Mouse (Mus musculus) stomach, postnatal 0 days (tissue): ENCODE results near the gene Zfp697. TPM values are rescaled to one million over a fixed set of nuclear protein-coding genes. Genes with fewer than 3 reads are reported as not detected.

Source experiments
- ATAC-seq: fragments of 200-750 bp; cut with Nextera tagmentation; 2 replicates; pipeline ENCODE4 v1.8.0; 2017; ENCODE audit not compliant: low FRiP score, low TSS enrichment
- DNase-seq: peaks from one replicate; pipeline ENCODE4 v3.0.0-alpha.2; 2016; ENCODE audit warnings: low spot score
- H3K27ac ChIP-seq: fragments of 300-500 bp; sonication (generic); replicated peaks from 2 replicates; pipeline ENCODE4 v1.5.1; 2014; ENCODE audit warnings: mild to moderate bottlenecking, control low read depth
- H3K27me3 ChIP-seq: fragments of 300-500 bp; sonication (generic); 2 replicates; pipeline ENCODE4 v1.6.1; 2014; ENCODE audit warnings: low read length; ENCODE audit not compliant: control insufficient read depth, insufficient read depth
- H3K36me3 ChIP-seq: fragments of 300-500 bp; sonication (generic); 2 replicates; pipeline ENCODE4 v1.6.1; 2014; ENCODE audit warnings: low read length, mixed read lengths; ENCODE audit not compliant: control insufficient read depth, insufficient read depth
- H3K4me1 ChIP-seq: fragments of 300-500 bp; sonication (generic); replicated peaks from 2 replicates; pipeline ENCODE4 v1.6.1; 2014; ENCODE audit warnings: antibody characterized with exemption; ENCODE audit not compliant: control insufficient read depth, insufficient read depth
- H3K4me2 ChIP-seq: fragments of 300-500 bp; sonication (generic); replicated peaks from 2 replicates; pipeline ENCODE4 v1.6.1; 2014; ENCODE audit warnings: low read depth, mild to moderate bottlenecking, control low read depth, moderate library complexity
- H3K4me3 ChIP-seq: fragments of 300-500 bp; sonication (generic); 2 replicates; pipeline ENCODE4 v1.5.1; 2014; ENCODE audit warnings: low read depth, low read length, control low read depth
- H3K9ac ChIP-seq: fragments of 300-500 bp; sonication (generic); 2 replicates; pipeline ENCODE4 v1.6.1; 2014; ENCODE audit warnings: mild to moderate bottlenecking, low read length, control low read depth, mixed read lengths
- H3K9me3 ChIP-seq: fragments of 300-500 bp; sonication (generic); 2 replicates; pipeline ENCODE4 v1.6.1; 2016; ENCODE audit warnings: low read length; ENCODE audit not compliant: control insufficient read depth
- CTCF ChIP-seq: IDR thresholded peaks from 2 replicates; pipeline ENCODE4 v1.5.1; 2016; ENCODE audit warnings: antibody characterized with exemption, low read depth, mild to moderate bottlenecking, moderate library complexity
- EP300 ChIP-seq: optimal IDR thresholded peaks from 2 replicates; pipeline ENCODE3; 2016; ENCODE audit warnings: antibody characterized with exemption
- WGBS: fragments of 180-500 bp; shearing (Covaris S2); extraction: QIAGEN DNeasy Blood & Tissue Kit; methylation state at CpG from one replicate; pipeline ENCODE4 v1.1.7; 2014; 5-methylcytosine and 5-hydroxymethylcytosine counted together
- polyA plus RNA-seq: library from polyadenylated mRNA; unstranded; fragments of >200 nt; fragmentation: Nextera tagmentation; extraction: Ambion mirVana; gene quantifications from 2 replicates; pipeline ENCODE4 v1.2.1, GENCODE M21; 2015

The Zfp697 gene
- polyA plus RNA-seq, 1 experiment from 2014 or later: 2.1 TPM

GRCm38 (mm10) chr3:98413733-98414132, 31.5 kb downstream of the Zfp697 start:
- no peak for DNase-seq
- Histone ChIP-seq H3K27ac (no peak overlapping the region), H3K36me3 (no peaks in the 10 kb centered on the region), H3K9ac (no peak overlapping the region), H3K4me1 (no peaks in the 10 kb centered on the region), H3K4me2 (no peak overlapping the region), H3K9me3 (no peaks in the 10 kb centered on the region), H3K27me3 (no peaks in the 10 kb centered on the region), H3K4me3 (no peak overlapping the region)
- no peak for ATAC-seq
- TF ChIP-seq CTCF (no peak), EP300 (no peak)
- 76% methylated on average over 2 of the region's 2 CpGs for WGBS

GRCm38 (mm10) chr3:98414296-98414695, 32.0 kb downstream of the Zfp697 start:
- Histone ChIP-seq H3K4me2 (no peak overlapping the region), H3K4me3 (no peak overlapping the region), H3K4me1 (no peaks in the 10 kb centered on the region), H3K36me3 (no peaks in the 10 kb centered on the region), H3K27ac (no peak overlapping the region), H3K9me3 (no peaks in the 10 kb centered on the region), H3K9ac (no peak overlapping the region), H3K27me3 (no peaks in the 10 kb centered on the region)
- TF ChIP-seq CTCF (no peak), EP300 (no peak)
- ATAC-seq: no peak
- WGBS: 89% methylated on average over 3 of the region's 3 CpGs
- DNase-seq: no peak

GRCm38 (mm10) chr3:98416426-98417250, 34.4 kb downstream of the Zfp697 start:
- Histone ChIP-seq H3K9ac (no peak overlapping the region), H3K4me3 (no peak overlapping the region), H3K4me1 (no peaks in the 10 kb centered on the region), H3K9me3 (no peaks in the 10 kb centered on the region), H3K4me2 (no peak overlapping the region), H3K27ac (no peak overlapping the region), H3K36me3 (no peaks in the 10 kb centered on the region), H3K27me3 (no peaks in the 10 kb centered on the region)
- DNase-seq (no peak), ATAC-seq (no peak)
- no peak for TF ChIP-seq CTCF
- WGBS: 75% methylated on average over 5 of the region's 5 CpGs

GRCm38 (mm10) chr3:98417328-98417727, 35.1 kb downstream of the Zfp697 start:
- 36% methylated on average over 4 of the region's 4 CpGs for WGBS
- DNase-seq: peak; percentile 38
- no peak overlapping the region for H3K4me2 ChIP-seq
- H3K27me3 ChIP-seq: no peaks in the 10 kb centered on the region
- no peak overlapping the region for H3K27ac ChIP-seq
- no peak overlapping the region for H3K4me3 ChIP-seq
- TF ChIP-seq EP300 (no peak), CTCF (no peak)
- H3K36me3 ChIP-seq: no peaks in the 10 kb centered on the region
- peak; percentile 45; the same call in 1 of the 2 replicates for ATAC-seq
- H3K9me3 ChIP-seq: no peaks in the 10 kb centered on the region
- H3K9ac ChIP-seq: no peak overlapping the region
- H3K4me1 ChIP-seq: no peaks in the 10 kb centered on the region

- Histone ChIP-seq H3K27me3 (no peaks in the 10 kb centered on the region), H3K9me3 (no peaks in the 10 kb centered on the region), H3K9ac (no peak overlapping the region), H3K36me3 (no peaks in the 10 kb centered on the region), H3K27ac (no peak overlapping the region), H3K4me1 (no peaks in the 10 kb centered on the region), H3K4me2 (no peak overlapping the region), H3K4me3 (no peak overlapping the region)
- ATAC-seq: no peak
- TF ChIP-seq EP300 (no peak), CTCF (no peak)
- 59% methylated on average over 6 of the region's 6 CpGs for WGBS
- no peak for DNase-seq
Observed at GRCm38 (mm10) chr3:98418991-98419785, 36.9 kb downstream of the Zfp697 start.

- Histone ChIP-seq H3K27ac (no peak overlapping the region), H3K36me3 (no peaks in the 10 kb centered on the region), H3K9me3 (no peaks in the 10 kb centered on the region), H3K4me3 (no peak overlapping the region), H3K4me1 (no peaks in the 10 kb centered on the region), H3K9ac (no peak overlapping the region), H3K4me2 (no peak overlapping the region), H3K27me3 (no peaks in the 10 kb centered on the region)
- 53% methylated on average over 4 of the region's 4 CpGs for WGBS
- no peak for TF ChIP-seq CTCF
- no peak for TF ChIP-seq EP300
- DNase-seq (no peak), ATAC-seq (no peak)
Observed at GRCm38 (mm10) chr3:98419786-98420070, 37.5 kb downstream of the Zfp697 start.
